Mouse (Mus musculus) embryonic facial prominence, embryonic 15.5 days (tissue): ENCODE measurements around the gene Ak4. TPM values are rescaled to one million over a fixed set of nuclear protein-coding genes. Genes with fewer than 3 reads are reported as not detected.

Source experiments
- ATAC-seq: fragments of 200-750 bp; cut with Nextera tagmentation; 2 replicates; pipeline ENCODE4 v1.8.0; 2017; ENCODE audit warnings: low read depth, moderate TSS enrichment; ENCODE audit not compliant: insufficient number of reproducible peaks, low FRiP score, low TSS enrichment
- H3K27ac ChIP-seq: fragments of 300-500 bp; sonication (generic); replicated peaks from 2 replicates; pipeline ENCODE4 v1.5.1; 2015; ENCODE audit warnings: mild to moderate bottlenecking, inconsistent platforms
- H3K27me3 ChIP-seq: fragments of 300-500 bp; sonication (generic); 2 replicates; pipeline ENCODE4 v1.6.1; 2015; ENCODE audit warnings: inconsistent platforms
- H3K36me3 ChIP-seq: fragments of 300-500 bp; sonication (generic); 2 replicates; pipeline ENCODE4 v1.6.1; 2015; ENCODE audit warnings: mild to moderate bottlenecking, inconsistent platforms
- H3K4me1 ChIP-seq: fragments of 300-500 bp; sonication (generic); 2 replicates; pipeline ENCODE4 v1.6.1; 2015; ENCODE audit warnings: inconsistent platforms
- H3K4me2 ChIP-seq: fragments of 300-500 bp; sonication (generic); replicated peaks from 2 replicates; pipeline ENCODE4 v1.6.1; 2015; ENCODE audit warnings: mild to moderate bottlenecking, inconsistent platforms
- H3K4me3 ChIP-seq: fragments of 300-500 bp; sonication (generic); replicated peaks from 2 replicates; pipeline ENCODE4 v1.5.1; 2015; ENCODE audit warnings: mild to moderate bottlenecking, inconsistent platforms
- H3K9ac ChIP-seq: fragments of 300-500 bp; sonication (generic); 2 replicates; pipeline ENCODE4 v1.6.1; 2015; ENCODE audit warnings: inconsistent platforms
- H3K9me3 ChIP-seq: fragments of 300-500 bp; sonication (generic); replicated peaks from 2 replicates; pipeline ENCODE4 v1.6.1; 2016; ENCODE audit warnings: inconsistent platforms
- WGBS: fragments of 180-500 bp; shearing (Covaris S2); methylation state at CpG from one replicate; pipeline ENCODE4 v1.1.7; 2015; 5-methylcytosine and 5-hydroxymethylcytosine counted together
- polyA plus RNA-seq: library from polyadenylated mRNA; unstranded; fragments of >200 nt; fragmentation: Nextera tagmentation; extraction: Ambion mirVana; gene quantifications from 2 replicates; pipeline ENCODE4 v1.2.1, GENCODE M21; 2015

The Ak4 gene
- polyA plus RNA-seq, 1 experiment from 2014 or later, result 17.3 TPM

DNA sequence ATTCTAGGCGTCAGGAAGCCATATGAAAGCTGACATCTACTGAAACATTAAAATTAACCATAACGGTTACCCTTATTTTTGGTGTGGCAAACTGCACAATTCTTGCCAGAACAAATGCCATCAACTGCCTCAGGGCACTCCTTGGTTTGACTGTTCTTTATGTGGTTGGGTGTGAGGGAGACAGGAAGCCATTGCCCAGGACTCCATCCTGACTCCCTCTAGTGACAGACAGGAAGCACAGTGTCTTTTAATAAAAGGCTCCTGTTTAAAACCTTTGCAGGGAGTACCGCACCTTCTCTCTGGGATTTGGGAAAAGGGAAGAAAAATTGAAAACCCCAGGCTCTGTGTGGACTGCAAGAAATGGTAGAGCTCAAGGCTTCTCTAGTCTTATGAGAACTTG is 47.2 kb downstream of the Ak4 start:
- ATAC-seq, result no peak
- H3K36me3 ChIP-seq, result no peaks in the 10 kb centered on the region
- no peaks in the 10 kb centered on the region for H3K4me1 ChIP-seq
- H3K9me3 ChIP-seq, result no peaks in the 10 kb centered on the region
- WGBS, result 63% methylated on average over 3 of the region's 3 CpGs
- no peak overlapping the region for H3K4me2 ChIP-seq
- H3K9ac ChIP-seq, result no peak overlapping the region
- no peak overlapping the region for H3K27ac ChIP-seq
- H3K4me3 ChIP-seq, result no peak overlapping the region
- no peaks in the 10 kb centered on the region for H3K27me3 ChIP-seq

DNA sequence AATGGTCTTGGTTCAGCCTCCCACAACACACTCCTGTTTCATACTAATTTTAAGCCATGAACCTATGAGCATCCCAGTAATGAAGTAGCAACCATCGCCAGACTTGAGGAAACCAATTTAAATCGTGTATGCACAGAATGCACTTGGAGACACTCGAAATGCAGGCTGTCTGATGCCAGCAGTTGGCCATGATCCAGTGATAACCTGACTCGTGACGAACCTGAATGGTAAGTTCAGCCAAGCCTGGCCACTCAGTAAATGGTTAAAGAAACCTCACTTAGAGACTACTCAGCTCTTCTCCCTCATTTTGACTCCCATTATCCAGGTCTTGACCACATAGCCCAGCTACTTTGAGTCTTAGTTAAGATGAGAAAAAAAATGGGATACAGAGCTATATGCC is 50.2 kb downstream of the Ak4 start:
- H3K4me2 ChIP-seq, result no peak overlapping the region
- H3K9ac ChIP-seq, result no peak overlapping the region
- WGBS, result 78% methylated on average over 5 of the region's 5 CpGs
- H3K27me3 ChIP-seq, result no peaks in the 10 kb centered on the region
- no peak overlapping the region for H3K4me3 ChIP-seq
- no peak for ATAC-seq
- H3K9me3 ChIP-seq, result no peaks in the 10 kb centered on the region
- no peaks in the 10 kb centered on the region for H3K4me1 ChIP-seq
- no peaks in the 10 kb centered on the region for H3K36me3 ChIP-seq
- no peak overlapping the region for H3K27ac ChIP-seq

DNA sequence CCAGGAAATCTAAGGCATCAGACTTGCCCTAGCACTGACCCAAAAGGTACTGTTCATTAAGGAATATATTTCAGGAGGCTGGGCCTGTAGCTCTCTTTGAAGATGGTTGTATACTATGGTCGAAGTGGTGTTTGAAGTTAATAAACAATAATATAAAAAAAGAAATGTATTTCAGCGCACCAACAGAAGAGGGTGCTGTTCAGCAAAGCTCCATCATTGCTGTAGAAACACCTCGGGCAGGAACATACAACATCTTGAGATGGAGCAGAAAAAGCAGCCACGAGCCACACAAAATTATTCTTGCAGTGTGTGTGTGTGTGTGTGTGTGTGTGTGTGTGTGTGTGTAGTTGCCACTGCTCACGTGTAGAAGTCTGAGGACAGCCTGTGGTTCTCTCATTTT is 51.5 kb downstream of the Ak4 start:
- 50% methylated on average over 5 of the region's 5 CpGs for WGBS
- Histone ChIP-seq H3K27ac (no peak overlapping the region), H3K36me3 (no peaks in the 10 kb centered on the region), H3K4me2 (no peak overlapping the region), H3K9me3 (no peaks in the 10 kb centered on the region), H3K27me3 (no peaks in the 10 kb centered on the region), H3K4me3 (no peak overlapping the region), H3K9ac (no peak overlapping the region), H3K4me1 (no peaks in the 10 kb centered on the region)
- no peak for ATAC-seq

DNA sequence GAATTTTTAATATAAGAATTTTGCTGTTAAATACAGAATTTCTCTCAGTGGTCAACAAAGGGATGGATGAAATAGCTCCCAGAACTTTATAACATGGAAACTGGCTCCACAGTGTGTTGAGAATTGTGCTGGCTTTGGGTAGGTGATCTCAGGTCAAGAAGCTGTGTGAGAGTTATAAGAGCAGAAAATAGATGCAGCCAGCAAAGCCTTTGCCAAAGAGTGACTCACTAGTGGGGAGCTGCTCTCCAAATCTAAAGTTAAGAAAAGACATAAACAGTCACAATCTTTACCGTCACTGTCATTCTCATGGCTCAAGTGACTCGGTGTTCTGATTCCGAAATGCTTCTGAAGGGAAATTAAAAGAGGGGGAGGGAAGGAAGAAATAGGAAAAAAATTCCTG is 53.7 kb downstream of the Ak4 start:
- Histone ChIP-seq H3K9ac (no peak overlapping the region), H3K4me3 (no peak overlapping the region), H3K4me2 (no peak overlapping the region), H3K36me3 (no peaks in the 10 kb centered on the region), H3K4me1 (no peaks in the 10 kb centered on the region), H3K27me3 (no peaks in the 10 kb centered on the region), H3K9me3 (no peaks in the 10 kb centered on the region), H3K27ac (no peak overlapping the region)
- WGBS, result 82% methylated on average over 3 of the region's 3 CpGs
- ATAC-seq, result no peak

DNA sequence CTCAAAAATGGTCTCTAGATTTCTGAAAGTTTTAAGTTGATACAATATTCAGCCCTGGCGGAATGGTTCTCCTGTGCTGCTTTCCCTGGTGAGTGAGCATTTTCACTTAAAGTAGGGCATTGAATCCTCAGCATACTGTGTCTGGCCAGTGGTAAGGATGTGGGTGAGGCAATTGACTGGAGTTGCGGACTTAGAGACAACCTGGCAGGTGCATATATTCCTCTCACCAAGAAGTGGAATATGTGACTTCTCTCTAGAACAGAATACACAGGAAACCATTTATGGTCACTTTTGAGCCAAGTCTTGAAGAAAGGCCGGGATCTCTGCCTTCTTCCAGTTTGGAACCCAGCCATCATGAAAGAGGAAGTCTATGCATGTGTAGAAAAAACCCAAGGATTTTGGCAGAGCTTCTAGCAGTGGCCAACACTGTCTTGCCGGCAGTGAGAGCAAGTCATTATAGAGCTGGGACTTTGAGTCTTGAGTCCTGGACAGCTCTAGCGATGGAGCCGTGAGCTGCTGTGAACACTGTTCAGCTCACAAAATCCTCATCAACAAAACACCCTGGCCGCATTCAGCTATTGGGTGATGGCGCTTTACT is 71.3 kb downstream of the Ak4 start:
- ATAC-seq, result no peak
- WGBS, result 84% methylated on average over 8 of the region's 8 CpGs
- H3K36me3 ChIP-seq, result no peaks in the 10 kb centered on the region

DNA sequence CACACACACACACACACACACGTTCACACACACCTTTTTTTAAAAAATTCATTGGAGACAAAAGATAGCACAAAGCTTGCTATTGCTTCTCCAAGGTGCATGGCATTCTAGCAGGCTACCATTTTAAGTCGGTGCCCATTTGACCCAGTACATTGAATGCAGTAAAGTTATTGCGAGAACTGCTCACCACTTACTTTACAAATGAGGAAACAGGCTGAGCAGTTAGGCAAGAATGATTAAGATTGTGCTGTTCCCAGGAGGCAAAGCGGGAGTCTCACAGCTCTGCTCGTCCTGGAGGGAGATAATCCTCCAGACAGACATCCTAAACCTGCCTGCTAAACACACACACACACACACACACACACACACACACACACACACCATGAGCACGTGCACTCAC is 72.6 kb downstream of the Ak4 start:
- Histone ChIP-seq H3K27me3 (peaks cover 11% of the 10 kb centered on the region), H3K4me3 (no peak overlapping the region), H3K9ac (no peak overlapping the region), H3K9me3 (no peaks in the 10 kb centered on the region), H3K4me1 (peaks cover 10% of the 10 kb centered on the region), H3K36me3 (no peaks in the 10 kb centered on the region), H3K4me2 (no peak overlapping the region), H3K27ac (no peak overlapping the region)
- WGBS, result 61% methylated on average over 6 of the region's 6 CpGs
- no peak for ATAC-seq

More for the DNA sequence above, 71.3 kb downstream of the Ak4 start:
- Histone ChIP-seq H3K27me3 (no peaks in the 10 kb centered on the region), H3K9ac (no peak overlapping the region), H3K27ac (no peak overlapping the region), H3K4me2 (no peak overlapping the region), H3K4me1 (no peaks in the 10 kb centered on the region), H3K4me3 (no peak overlapping the region), H3K9me3 (no peaks in the 10 kb centered on the region)

DNA sequence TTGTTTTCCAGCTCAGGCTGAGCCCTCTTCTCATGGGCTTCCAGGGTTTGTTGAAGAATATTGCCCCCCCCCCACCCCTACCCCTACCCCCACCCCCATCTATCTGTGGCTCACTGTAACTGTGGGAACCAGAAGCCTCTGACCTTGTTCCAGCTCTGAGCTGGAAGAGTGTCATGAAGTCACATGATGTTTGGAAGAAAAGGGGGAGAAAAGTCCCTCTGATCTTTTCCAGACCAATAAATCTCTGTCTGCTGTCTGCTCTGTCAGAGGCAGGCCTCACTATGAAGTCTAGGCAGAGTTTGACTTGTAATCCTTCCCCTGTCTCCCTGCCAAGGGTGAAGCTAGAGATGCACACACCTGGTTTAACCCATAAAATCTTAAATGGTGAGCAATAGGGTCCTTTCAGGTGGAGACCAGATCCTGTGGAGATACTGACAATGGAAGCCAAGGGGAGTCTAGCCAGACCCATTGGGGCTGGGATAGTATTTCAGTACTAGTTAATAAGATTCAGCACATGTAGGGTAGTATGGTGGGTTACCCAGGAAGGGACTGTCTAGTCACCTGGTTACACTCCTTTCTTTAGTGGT is 74.6 kb downstream of the Ak4 start:
- Histone ChIP-seq H3K4me2 (no peak overlapping the region), H3K4me1 (peaks cover 20% of the 10 kb centered on the region), H3K36me3 (no peaks in the 10 kb centered on the region), H3K4me3 (no peak overlapping the region), H3K27me3 (peaks cover 27% of the 10 kb centered on the region), H3K9me3 (no peaks in the 10 kb centered on the region), H3K27ac (no peak overlapping the region), H3K9ac (no peak overlapping the region)
- no peak for ATAC-seq

DNA sequence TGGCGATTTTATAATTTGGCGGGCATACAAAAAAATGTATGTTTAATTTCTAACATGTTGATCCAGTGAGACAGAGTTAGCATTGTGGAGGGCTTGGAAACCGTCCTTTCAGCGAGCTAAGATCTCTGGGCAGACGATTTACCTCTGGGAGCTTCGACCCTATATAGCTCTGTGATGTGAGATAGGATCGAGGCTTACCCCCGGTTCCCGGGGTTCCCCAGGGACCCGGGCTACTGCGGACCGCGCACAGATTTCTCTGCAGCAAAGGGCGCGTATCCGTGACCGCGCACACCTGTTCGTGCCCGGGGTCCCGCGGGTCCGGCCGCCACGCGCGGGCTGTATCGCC is 77.1 kb downstream of the Ak4 start:
- Histone ChIP-seq H3K9ac (peak overlapping the region; percentile 21; the same call in 1 of the 2 replicates), H3K4me3 (peak overlapping the region; percentile 58), H3K9me3 (no peaks in the 10 kb centered on the region), H3K36me3 (no peaks in the 10 kb centered on the region), H3K4me1 (peaks cover 20% of the 10 kb centered on the region), H3K4me2 (peak overlapping the region; percentile 99), H3K27ac (no peak overlapping the region), H3K27me3 (peaks cover 27% of the 10 kb centered on the region)
- ATAC-seq, result peak; percentile 16; the same call in 1 of the 2 replicates
- 1% methylated on average over 27 of the region's 28 CpGs for WGBS

DNA sequence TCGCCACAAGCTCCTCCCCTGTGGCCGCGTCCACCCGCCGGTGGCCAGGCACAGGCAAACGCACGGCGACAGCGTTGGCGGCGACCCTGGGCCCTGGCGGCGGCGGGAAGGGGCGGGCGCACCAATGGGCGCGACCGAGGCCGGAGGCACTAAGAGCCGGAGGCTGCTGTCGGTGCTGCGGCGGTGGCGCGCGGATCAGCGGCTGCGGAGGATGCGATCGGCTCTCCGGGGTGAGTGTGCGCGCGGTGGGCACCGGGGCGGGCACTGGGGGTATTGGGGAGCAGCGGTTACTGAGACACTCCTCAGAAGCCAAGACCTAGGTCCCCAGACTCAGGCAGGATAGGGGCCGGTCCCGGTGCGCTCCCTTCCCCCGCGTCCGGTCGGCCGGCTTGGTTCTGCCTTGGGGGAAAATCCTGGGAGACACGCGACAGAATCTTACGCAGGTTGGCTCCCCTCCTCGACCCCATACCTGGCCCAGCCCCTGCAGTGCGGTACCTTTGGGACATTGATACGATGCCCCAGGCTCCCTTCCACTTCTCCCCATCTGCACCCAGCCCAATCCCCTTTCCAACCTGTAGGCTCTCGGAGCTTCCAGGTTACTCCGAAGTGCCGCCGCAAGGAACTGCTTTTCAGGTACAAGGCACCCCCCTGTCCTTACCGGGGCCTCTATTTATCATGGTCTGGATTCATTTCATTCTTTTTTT is 77.6 kb downstream of the Ak4 start, which contains the start of gene Dnajc6:
Gene Dnajc6 (plus strand): TSS at position 115 of the 704 bp plus-strand sequence.
- peak within 1 kb of the TSS; percentile 21; the same call in 1 of the 2 replicates for H3K9ac ChIP-seq
- H3K27me3 ChIP-seq, result peaks cover 27% of the 10 kb centered on the region
- peaks cover 20% of the 10 kb centered on the region for H3K4me1 ChIP-seq
- 2% methylated on average over 48 of the region's 57 CpGs for WGBS
- H3K4me2 ChIP-seq, result peak within 1 kb of the TSS; percentile 99
- H3K4me3 ChIP-seq, result peak within 1 kb of the TSS; percentile 58
- no peaks in the 10 kb centered on the region for H3K36me3 ChIP-seq
- H3K27ac ChIP-seq, result no peak within 1 kb of the TSS
- no peaks in the 10 kb centered on the region for H3K9me3 ChIP-seq
- peak; percentile 55; the same call in 1 of the 2 replicates for ATAC-seq

DNA sequence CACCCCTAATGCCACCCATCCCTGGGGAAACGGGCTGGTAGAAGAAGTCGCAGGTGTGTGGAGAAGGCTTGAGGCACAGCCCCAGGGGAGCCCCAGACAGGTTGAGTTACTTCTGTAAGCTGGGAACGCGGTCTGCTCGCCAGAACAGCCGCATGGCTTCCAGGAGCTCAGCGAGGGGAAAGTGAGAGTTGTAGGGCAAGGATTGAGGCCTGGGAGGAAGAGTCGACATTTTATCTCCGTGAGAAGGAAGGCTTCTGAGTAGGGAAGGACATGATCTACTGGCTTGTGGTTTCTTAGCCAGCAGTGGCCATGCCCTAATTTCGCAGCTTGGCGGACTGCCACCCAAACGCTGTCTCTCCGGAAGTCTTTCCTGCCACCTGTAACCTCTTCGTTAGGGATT is 78.3 kb downstream of the Ak4 start:
- no peak overlapping the region for H3K9ac ChIP-seq
- peaks cover 20% of the 10 kb centered on the region for H3K4me1 ChIP-seq
- no peak overlapping the region for H3K27ac ChIP-seq
- peaks cover 27% of the 10 kb centered on the region for H3K27me3 ChIP-seq
- H3K9me3 ChIP-seq, result no peaks in the 10 kb centered on the region
- H3K4me2 ChIP-seq, result peak overlapping the region; percentile 99
- ATAC-seq, result peak; percentile 68; the same call in 1 of the 2 replicates
- H3K36me3 ChIP-seq, result no peaks in the 10 kb centered on the region
- peak overlapping the region; percentile 58 for H3K4me3 ChIP-seq
- 4% methylated on average over 14 of the region's 14 CpGs for WGBS

DNA sequence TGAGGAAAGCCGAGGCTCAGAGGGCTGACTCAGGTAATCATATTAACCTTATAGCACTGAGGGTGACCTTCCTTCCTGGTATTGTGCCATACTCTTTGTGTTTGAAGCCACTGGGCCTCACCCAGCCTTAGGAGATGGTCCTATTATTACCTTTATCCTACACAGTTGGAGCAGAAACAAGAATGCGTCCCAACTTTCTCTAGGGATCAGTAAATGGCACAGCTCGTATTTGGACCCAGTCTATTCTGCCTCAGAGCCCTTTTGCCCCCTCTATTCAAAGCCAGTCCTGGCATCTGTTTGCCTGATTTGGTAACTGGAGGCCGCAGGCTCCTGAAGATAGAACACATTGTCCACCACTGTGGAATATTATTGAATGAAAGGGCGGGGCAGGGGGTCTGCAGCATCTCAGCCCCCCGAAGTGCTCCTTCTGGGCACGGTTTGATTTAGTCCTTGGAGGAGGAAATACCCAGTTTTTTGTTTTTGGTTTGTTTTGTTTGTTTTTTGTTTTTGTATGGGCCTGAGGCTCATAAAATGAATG is 85.5 kb downstream of the Ak4 start:
- ATAC-seq, result no peak
- Histone ChIP-seq H3K4me3 (no peak overlapping the region), H3K36me3 (no peaks in the 10 kb centered on the region), H3K9me3 (no peaks in the 10 kb centered on the region), H3K27me3 (no peaks in the 10 kb centered on the region), H3K9ac (no peak overlapping the region), H3K27ac (no peak overlapping the region), H3K4me1 (peaks cover 14% of the 10 kb centered on the region), H3K4me2 (no peak overlapping the region)
- WGBS, result 72% methylated on average over 7 of the region's 7 CpGs
